Mouse (Mus musculus) cerebellum, postnatal 14 days (tissue): ENCODE measurements around the gene Erh.

Experiments
- DNase-seq, 2 experiments: peaks; one replicate each; pipeline ENCODE4 v3.0.0; 2021; ENCODE audit warnings: mixed read lengths in 2 of 2

Gene Erh

GRCm38 (mm10) chr12:80615371-80616257 lies 28.5 kb downstream of the Erh start:
- DNase-seq: no peak

- DNase-seq: no peak
Observed at GRCm38 (mm10) chr12:80612113-80612791, 31.9 kb downstream of the Erh start.

- no peak for DNase-seq
Observed at GRCm38 (mm10) chr12:80609928-80610327, 34.2 kb downstream of the Erh start.

GRCm38 (mm10) chr12:80608576-80608975 lies 35.6 kb downstream of the Erh start:
- DNase-seq: no peak

- no peak for DNase-seq
Observed at GRCm38 (mm10) chr12:80604218-80604617, 39.9 kb downstream of the Erh start.

GRCm38 (mm10) chr12:80603566-80603965 lies 40.6 kb downstream of the Erh start:
- DNase-seq: peak; percentile 55 to 61

- DNase-seq: no peak
Observed at GRCm38 (mm10) chr12:80602432-80602831, 41.7 kb downstream of the Erh start.

- DNase-seq: peak in 1 of 2 experiments; percentile 28
Observed at GRCm38 (mm10) chr12:80601597-80602269, 42.4 kb downstream of the Erh start.

- DNase-seq: peak; percentile 33 to 45
Observed at GRCm38 (mm10) chr12:80598756-80599155, 45.4 kb downstream of the Erh start.

- no peak for DNase-seq
Observed at GRCm38 (mm10) chr12:80598236-80598635, 45.9 kb downstream of the Erh start.

GRCm38 (mm10) chr12:80595968-80596367 lies 48.2 kb downstream of the Erh start:
- DNase-seq: no peak

GRCm38 (mm10) chr12:80595566-80595965 lies 48.6 kb downstream of the Erh start:
- no peak for DNase-seq

GRCm38 (mm10) chr12:80594781-80595180 lies 49.4 kb downstream of the Erh start:
- no peak for DNase-seq

- no peak for DNase-seq
Observed at GRCm38 (mm10) chr12:80594141-80594540, 50.0 kb downstream of the Erh start.

- DNase-seq: peak in 1 of 2 experiments; percentile 49
Observed at GRCm38 (mm10) chr12:80584973-80585372, 59.2 kb downstream of the Erh start.
